Mouse (Mus musculus) lung, embryonic 14.5 days (tissue): ENCODE data around the gene Nfia. TPM values are rescaled to one million over a fixed set of nuclear protein-coding genes. Genes with fewer than 3 reads are reported as not detected.

Source experiments
- ATAC-seq: fragments of 200-750 bp; cut with Nextera tagmentation; 2 replicates; pipeline ENCODE4 v1.8.0; 2017; ENCODE audit warnings: mild to moderate bottlenecking, moderate TSS enrichment, moderate library complexity; ENCODE audit not compliant: insufficient read depth
- DNase-seq: peaks from one replicate; pipeline ENCODE4 v3.0.0-alpha.2; 2015
- H3K27ac ChIP-seq: fragments of 300-500 bp; sonication (generic); 2 replicates; pipeline ENCODE4 v1.5.1; 2014; ENCODE audit warnings: low read depth, mild to moderate bottlenecking, moderate library complexity
- H3K27me3 ChIP-seq: fragments of 300-500 bp; sonication (generic); 2 replicates; pipeline ENCODE4 v1.6.1; 2014; ENCODE audit warnings: low read length, control low read depth; ENCODE audit not compliant: insufficient read depth
- H3K36me3 ChIP-seq: fragments of 300-500 bp; sonication (generic); 2 replicates; pipeline ENCODE4 v1.6.1; 2014; ENCODE audit warnings: control low read depth; ENCODE audit not compliant: insufficient read depth
- H3K4me1 ChIP-seq: fragments of 300-500 bp; sonication (generic); 2 replicates; pipeline ENCODE4 v1.6.1; 2014; ENCODE audit warnings: antibody characterized with exemption, control low read depth; ENCODE audit not compliant: insufficient read depth
- H3K4me2 ChIP-seq: fragments of 300-500 bp; sonication (generic); 2 replicates; pipeline ENCODE4 v1.6.1; 2014; ENCODE audit warnings: mild to moderate bottlenecking
- H3K4me3 ChIP-seq: fragments of 300-500 bp; sonication (generic); 2 replicates; pipeline ENCODE4 v1.5.1; 2014; ENCODE audit warnings: low read depth, low read length
- H3K9ac ChIP-seq: fragments of 300-500 bp; sonication (generic); 2 replicates; pipeline ENCODE4 v1.6.1; 2014
- H3K9me3 ChIP-seq: fragments of 300-500 bp; sonication (generic); 2 replicates; pipeline ENCODE4 v1.6.1; 2016; ENCODE audit warnings: low read depth, low read length, control low read depth
- CTCF ChIP-seq: IDR thresholded peaks from 2 replicates; pipeline ENCODE4 v1.5.1; 2016; ENCODE audit warnings: antibody characterized with exemption, low read depth
- WGBS: fragments of 180-500 bp; shearing (Covaris S2); extraction: QIAGEN DNeasy Blood & Tissue Kit; methylation state at CpG from one replicate; pipeline ENCODE4 v1.1.7; 2014; 5-methylcytosine and 5-hydroxymethylcytosine counted together
- polyA plus RNA-seq: library from polyadenylated mRNA; unstranded; fragments of >200 nt; fragmentation: Nextera tagmentation; extraction: Ambion mirVana; gene quantifications from 2 replicates; pipeline ENCODE4 v1.2.1, GENCODE M21; 2014

Gene Nfia
- polyA plus RNA-seq, 1 experiment from 2014 or later, result 48.2 TPM

- Histone ChIP-seq H3K27me3 (no peaks in the 10 kb centered on the region), H3K9ac (no peak overlapping the region), H3K4me2 (no peak overlapping the region), H3K27ac (no peak overlapping the region), H3K36me3 (no peaks in the 10 kb centered on the region), H3K9me3 (no peaks in the 10 kb centered on the region), H3K4me3 (no peak overlapping the region), H3K4me1 (no peaks in the 10 kb centered on the region)
- 72% methylated on average over 6 of the region's 6 CpGs for WGBS
- DNase-seq (no peak), ATAC-seq (no peak)
- TF ChIP-seq CTCF, result no peak
Observed at GRCm38 (mm10) chr4:98120706-98121340, 348.3 kb downstream of the Nfia start.

DNA sequence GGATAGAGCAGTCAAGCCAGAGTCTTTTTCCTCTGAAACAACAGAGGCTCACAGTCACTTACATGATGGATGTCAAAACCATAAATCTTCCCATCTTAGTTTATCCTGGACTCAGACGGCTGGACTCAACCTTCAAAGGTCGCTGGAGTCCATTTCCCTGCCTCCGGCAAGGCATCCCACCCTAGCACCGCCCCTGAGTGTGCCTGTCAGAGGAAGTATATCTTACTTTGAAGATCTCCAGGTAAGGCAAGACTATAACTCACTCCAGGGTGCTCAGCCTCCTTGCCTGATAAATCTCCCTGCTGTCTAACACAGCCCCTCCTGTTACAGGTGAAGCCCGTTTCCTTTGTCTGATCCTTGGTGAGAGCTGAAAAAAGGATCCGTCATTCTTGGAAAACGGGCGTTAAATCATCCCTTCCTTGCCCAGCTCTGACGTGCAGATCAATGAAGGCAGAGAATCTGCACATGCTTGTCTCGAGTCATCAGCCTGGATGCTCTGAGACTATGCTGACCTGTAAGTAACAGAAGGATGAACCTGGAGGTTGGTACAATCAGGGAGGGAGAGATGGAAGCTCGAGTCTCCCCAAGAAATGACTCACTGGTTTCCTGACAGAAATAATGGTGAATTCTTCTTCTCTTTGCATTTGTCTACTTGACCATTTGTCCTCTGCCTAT lies 353.6 kb downstream of the Nfia start:
- H3K9ac ChIP-seq, result no peak overlapping the region
- H3K27me3 ChIP-seq, result no peaks in the 10 kb centered on the region
- H3K27ac ChIP-seq, result no peak overlapping the region
- WGBS, result 44% methylated on average over 11 of the region's 11 CpGs
- no peaks in the 10 kb centered on the region for H3K4me1 ChIP-seq
- H3K9me3 ChIP-seq, result no peaks in the 10 kb centered on the region
- peak; percentile 41; the same call in 1 of the 2 replicates for ATAC-seq
- TF ChIP-seq CTCF, result no peak
- DNase-seq, result peak; percentile 35
- no peaks in the 10 kb centered on the region for H3K36me3 ChIP-seq
- no peak overlapping the region for H3K4me3 ChIP-seq
- H3K4me2 ChIP-seq, result no peak overlapping the region

GRCm38 (mm10) chr4:98130798-98131197 lies 358.3 kb downstream of the Nfia start:
- H3K36me3 ChIP-seq, result no peaks in the 10 kb centered on the region
- TF ChIP-seq CTCF, result no peak
- no peak overlapping the region for H3K9ac ChIP-seq
- H3K4me1 ChIP-seq, result no peaks in the 10 kb centered on the region
- no peak for ATAC-seq
- no peak overlapping the region for H3K27ac ChIP-seq
- no peak overlapping the region for H3K4me3 ChIP-seq
- no peaks in the 10 kb centered on the region for H3K9me3 ChIP-seq
- no peak overlapping the region for H3K4me2 ChIP-seq
- H3K27me3 ChIP-seq, result no peaks in the 10 kb centered on the region
- no peak for DNase-seq
- WGBS, result 42% methylated on average over 2 of the region's 2 CpGs

GRCm38 (mm10) chr4:98134027-98134426 lies 361.5 kb downstream of the Nfia start:
- no peak for DNase-seq
- H3K4me3 ChIP-seq, result no peak overlapping the region
- no peak for TF ChIP-seq CTCF
- no peaks in the 10 kb centered on the region for H3K27me3 ChIP-seq
- 92% methylated on average over 4 of the region's 4 CpGs for WGBS
- no peak overlapping the region for H3K27ac ChIP-seq
- H3K36me3 ChIP-seq, result no peaks in the 10 kb centered on the region
- no peak overlapping the region for H3K4me2 ChIP-seq
- H3K9ac ChIP-seq, result no peak overlapping the region
- ATAC-seq, result no peak
- H3K9me3 ChIP-seq, result no peaks in the 10 kb centered on the region
- no peaks in the 10 kb centered on the region for H3K4me1 ChIP-seq

GRCm38 (mm10) chr4:98136072-98136471 lies 363.5 kb downstream of the Nfia start:
- H3K27me3 ChIP-seq, result no peaks in the 10 kb centered on the region
- no peak for TF ChIP-seq CTCF
- 97% methylated on average over 2 of the region's 2 CpGs for WGBS
- DNase-seq (no peak), ATAC-seq (no peak)
- H3K4me3 ChIP-seq, result no peak overlapping the region
- H3K9ac ChIP-seq, result no peak overlapping the region
- no peaks in the 10 kb centered on the region for H3K36me3 ChIP-seq
- no peak overlapping the region for H3K27ac ChIP-seq
- no peaks in the 10 kb centered on the region for H3K4me1 ChIP-seq
- H3K4me2 ChIP-seq, result no peak overlapping the region
- H3K9me3 ChIP-seq, result no peaks in the 10 kb centered on the region

DNA sequence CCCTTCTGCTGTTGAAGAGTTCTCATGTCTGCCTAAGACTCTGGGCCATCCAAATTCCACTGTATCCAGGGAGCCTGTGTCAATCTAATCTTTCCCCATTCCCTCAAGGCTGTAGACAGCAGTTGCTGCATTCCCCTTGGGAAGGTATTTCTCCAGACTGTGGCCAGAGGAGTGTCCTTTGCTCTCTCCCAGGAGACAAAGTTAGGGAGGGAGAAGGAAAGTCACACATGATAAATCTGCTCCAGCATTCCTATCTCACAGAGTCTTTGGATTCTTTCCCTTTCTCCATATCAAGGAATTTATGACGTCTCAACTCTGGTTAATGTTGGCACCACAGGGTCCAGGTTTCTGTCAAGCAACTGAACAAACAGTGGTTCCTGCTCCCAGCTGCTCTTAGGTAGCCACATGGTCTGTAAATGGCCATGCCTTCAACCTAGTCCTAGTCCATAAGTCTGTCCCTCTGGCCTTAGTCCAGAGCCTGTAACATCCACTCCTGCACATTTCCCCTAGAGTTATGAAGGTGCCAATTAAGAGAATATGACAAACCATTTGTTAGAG lies 370.4 kb downstream of the Nfia start:
- 6% methylated on average over 1 of the region's 1 CpGs for WGBS

DNA sequence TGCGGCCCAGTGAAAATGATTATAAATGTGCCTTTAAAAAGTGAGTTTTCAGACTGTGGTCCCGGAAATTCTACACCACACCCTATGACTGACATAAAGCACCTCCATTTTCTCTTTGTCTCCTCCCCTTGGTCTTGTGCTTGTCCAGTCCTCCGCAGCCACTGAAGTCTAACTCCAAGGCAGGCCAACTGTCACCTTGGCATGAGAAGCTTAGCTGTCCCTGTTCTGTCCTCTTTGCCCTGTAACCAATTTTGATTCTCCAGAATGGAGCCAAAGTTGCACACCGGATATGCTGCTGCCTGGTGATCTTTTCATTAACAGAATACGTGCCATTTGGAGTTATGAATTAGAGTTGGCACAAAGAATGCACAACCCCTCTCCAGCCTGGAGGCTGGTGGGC lies 378.0 kb downstream of the Nfia start:
- no peak overlapping the region for H3K4me2 ChIP-seq
- no peaks in the 10 kb centered on the region for H3K9me3 ChIP-seq
- no peak for DNase-seq
- H3K4me3 ChIP-seq, result no peak overlapping the region
- H3K9ac ChIP-seq, result no peak overlapping the region
- no peak for TF ChIP-seq CTCF
- ATAC-seq, result no peak
- H3K27ac ChIP-seq, result no peak overlapping the region
- no peaks in the 10 kb centered on the region for H3K27me3 ChIP-seq
- H3K36me3 ChIP-seq, result no peaks in the 10 kb centered on the region
- H3K4me1 ChIP-seq, result no peaks in the 10 kb centered on the region
- WGBS, result 79% methylated on average over 5 of the region's 5 CpGs

More for the DNA sequence above, 370.4 kb downstream of the Nfia start:
- no peak for TF ChIP-seq CTCF
- ATAC-seq, result peak; percentile 28; the same call in 1 of the 2 replicates
- H3K27me3 ChIP-seq, result no peaks in the 10 kb centered on the region
- no peaks in the 10 kb centered on the region for H3K9me3 ChIP-seq
- no peaks in the 10 kb centered on the region for H3K36me3 ChIP-seq
- H3K4me1 ChIP-seq, result no peaks in the 10 kb centered on the region
- no peak overlapping the region for H3K27ac ChIP-seq
- DNase-seq, result no peak
- no peak overlapping the region for H3K4me2 ChIP-seq
- no peak overlapping the region for H3K9ac ChIP-seq
- no peak overlapping the region for H3K4me3 ChIP-seq
